Mouse (Mus musculus): ENCODE data around the gene Tspan31.

Gene Tspan31

DNA sequence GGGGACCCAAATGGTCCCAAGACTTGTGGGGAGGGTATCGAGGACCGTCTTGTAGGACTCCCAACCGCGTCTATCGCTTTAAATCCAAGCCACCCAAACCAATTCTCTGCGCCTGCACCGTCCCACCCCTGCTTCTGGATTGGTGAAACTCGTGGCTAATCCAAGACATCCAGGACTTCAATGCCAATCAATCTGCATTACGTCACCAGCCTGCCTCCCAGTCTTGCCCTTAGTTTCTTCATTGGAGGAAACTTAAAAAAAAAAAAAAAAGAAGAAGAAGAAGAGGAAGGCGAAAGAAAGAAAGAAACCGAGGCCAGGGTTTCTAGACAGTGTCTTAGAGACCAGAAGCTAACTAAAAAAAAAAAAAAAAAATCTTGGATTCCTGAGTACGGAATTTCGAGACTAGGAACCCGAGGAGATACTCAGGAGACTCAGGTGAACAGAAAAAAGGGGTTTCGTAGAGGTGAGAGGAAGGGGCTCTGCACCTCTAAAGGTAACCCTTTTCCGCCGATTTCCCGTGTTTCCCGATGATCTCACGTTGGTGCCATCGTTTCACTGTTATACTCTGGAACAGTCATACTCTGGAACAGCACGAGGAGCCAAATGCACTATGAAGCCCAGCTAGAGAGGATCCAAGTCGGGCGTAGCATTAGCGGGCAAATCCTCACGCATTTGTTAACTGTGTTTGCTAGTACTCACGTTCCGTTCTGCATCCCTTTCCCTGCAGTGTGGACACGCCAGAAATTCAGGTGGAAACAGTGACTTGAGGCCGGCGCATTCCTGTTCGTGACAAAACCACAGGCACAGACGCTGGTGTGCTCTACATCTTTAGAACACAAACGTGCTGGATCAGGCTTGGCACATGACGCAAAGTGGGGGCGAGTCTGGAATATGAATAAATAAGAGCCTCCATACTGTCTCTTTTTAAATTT lies at the start of gene Tspan31:
Gene Tspan31 (minus strand): TSS at position 75 of the 932 bp plus-strand sequence.
- in situ Hi-C loops (cut with MboI, MseI), result loop anchor here (5.0 to 25.0 kb wide), 2 partner anchors 37 to 592 kb away; partner anchors contain the start of genes Nab2 and Nemp1

GRCm38 (mm10) chr10:127119229-127119628 lies 49.2 kb upstream of the Tspan31 start:
- in situ Hi-C loops (cut with MboI, MseI), result loop anchor here (5.0 kb wide), 1 partner anchor 53 kb away; no protein-coding TSS in a partner anchor

DNA sequence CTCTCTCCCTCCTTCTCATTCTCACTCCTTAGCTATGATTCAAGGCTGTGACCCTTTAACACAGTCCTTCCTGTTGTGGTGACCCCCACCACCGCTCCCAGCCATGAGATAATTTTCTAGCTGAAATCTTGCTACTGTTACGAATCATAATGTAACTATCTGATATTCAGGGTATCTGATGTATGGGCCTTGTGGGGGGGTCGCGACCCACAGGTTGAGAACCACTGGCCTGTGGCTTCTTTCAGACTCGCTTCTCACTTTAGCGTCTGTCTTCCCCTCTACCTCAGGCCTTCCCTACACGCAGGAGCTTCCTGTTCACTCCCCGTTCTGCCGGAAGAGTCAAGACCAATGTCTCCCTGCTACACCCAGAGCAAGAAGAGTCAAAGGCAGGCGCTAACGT lies 48.4 kb upstream of the Tspan31 start:
- in situ Hi-C loops (cut with MboI, MseI), result loop anchor here (5.0 kb wide), 1 partner anchor 54 kb away; no protein-coding TSS in a partner anchor

DNA sequence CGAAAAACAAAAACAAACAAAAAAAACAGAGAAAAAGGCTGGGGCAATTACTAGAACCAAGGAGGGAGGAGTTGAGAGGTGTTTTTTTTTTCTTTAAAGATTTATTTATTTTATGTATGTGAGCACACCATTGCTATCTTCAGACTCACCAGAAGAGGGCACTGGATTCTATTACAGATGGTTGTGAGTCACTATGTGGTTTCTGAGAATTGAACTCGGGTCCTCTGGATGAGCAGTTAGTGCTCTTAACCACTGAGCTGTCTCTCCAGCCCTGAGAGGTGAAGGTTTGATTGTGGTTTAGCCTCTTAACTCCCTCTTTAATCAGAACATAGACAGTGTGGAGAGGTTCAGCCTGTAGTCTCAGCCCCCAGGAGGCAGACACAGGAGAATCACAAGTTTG lies 45.0 kb upstream of the Tspan31 start:
- in situ Hi-C loops (cut with MboI, MseI), result loop anchor here (5.0 kb wide), 1 partner anchor 57 kb away; no protein-coding TSS in a partner anchor

GRCm38 (mm10) chr10:127114408-127114807 lies 44.3 kb upstream of the Tspan31 start:
- in situ Hi-C loops (cut with MboI, MseI), result no loop called here

- in situ Hi-C loops (cut with MboI, MseI), result no loop called here
Measured at GRCm38 (mm10) chr10:127111001-127111887, 41.2 kb upstream of the Tspan31 start.

- in situ Hi-C loops (cut with MboI, MseI), result loop anchor here (5.0 kb wide), 1 partner anchor 36 kb away; the partner anchor contains the start of gene Tspan31
Measured at GRCm38 (mm10) chr10:127108262-127108583, 38.2 kb upstream of the Tspan31 start.

- in situ Hi-C loops (cut with MboI, MseI), result loop anchor here (5.0 kb wide), 1 partner anchor 35 kb away; the partner anchor contains the start of gene Tspan31
Measured at GRCm38 (mm10) chr10:127107563-127108261, 37.6 kb upstream of the Tspan31 start.

DNA sequence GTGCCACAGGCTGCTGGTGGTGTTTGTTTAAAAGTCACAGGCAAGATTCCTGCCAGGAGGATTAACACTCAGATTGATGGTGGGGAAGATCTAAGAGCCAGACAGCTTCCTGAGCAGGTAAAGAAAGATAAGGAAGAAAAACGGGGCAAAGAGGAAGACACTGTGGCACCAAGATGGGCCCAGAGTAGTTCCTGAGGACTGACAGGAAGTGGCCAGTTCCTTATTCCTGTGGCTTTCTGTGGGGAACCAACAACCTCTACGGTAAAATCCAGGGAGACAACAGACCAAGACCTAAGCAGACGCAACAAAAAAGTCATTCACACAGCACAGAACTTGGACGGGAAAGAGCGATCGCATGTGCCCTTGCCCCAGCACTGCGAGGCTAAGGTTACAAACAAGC lies 33.6 kb upstream of the Tspan31 start:
- in situ Hi-C loops (cut with MboI, MseI), result no loop called here

- in situ Hi-C loops (cut with MboI, MseI), result no loop called here
Measured at GRCm38 (mm10) chr10:127101151-127101550, 31.1 kb upstream of the Tspan31 start.

- in situ Hi-C loops (cut with MboI, MseI), result no loop called here
Measured at GRCm38 (mm10) chr10:127100414-127100813, 30.4 kb upstream of the Tspan31 start.

GRCm38 (mm10) chr10:127099868-127100267 lies 29.8 kb upstream of the Tspan31 start:
- in situ Hi-C loops (cut with MboI, MseI), result no loop called here

DNA sequence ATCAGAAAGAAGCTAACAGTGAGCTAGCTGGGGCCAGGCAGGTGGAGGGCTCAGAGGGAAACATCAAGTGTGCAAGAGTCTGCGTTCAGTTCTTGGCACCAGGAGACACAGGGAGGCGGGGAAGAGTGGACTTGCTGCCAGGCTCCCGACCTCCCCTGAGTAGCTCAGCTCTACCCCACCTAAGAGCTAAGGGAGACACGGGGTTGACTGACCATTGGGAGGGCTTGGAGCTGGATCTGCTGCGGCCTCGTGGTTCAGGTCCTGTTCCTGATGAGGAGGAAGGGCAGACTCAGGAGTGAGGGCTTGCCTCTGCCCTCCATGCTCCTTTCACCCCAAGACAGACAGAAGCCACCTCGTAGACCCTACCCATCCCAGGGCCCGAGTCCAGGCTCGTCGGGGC lies 29.1 kb upstream of the Tspan31 start:
- in situ Hi-C loops (cut with MboI, MseI), result no loop called here

GRCm38 (mm10) chr10:127098514-127098913 lies 28.4 kb upstream of the Tspan31 start:
- in situ Hi-C loops (cut with MboI, MseI), result no loop called here

GRCm38 (mm10) chr10:127094382-127094802 lies 24.3 kb upstream of the Tspan31 start:
- in situ Hi-C loops (cut with MboI, MseI), result no loop called here

GRCm38 (mm10) chr10:127092742-127093141 lies 22.7 kb upstream of the Tspan31 start:
- in situ Hi-C loops (cut with MboI, MseI), result no loop called here

- in situ Hi-C loops (cut with MboI, MseI), result no loop called here
Measured at GRCm38 (mm10) chr10:127091507-127092396, 21.7 kb upstream of the Tspan31 start.

GRCm38 (mm10) chr10:127090560-127091411 lies 20.7 kb upstream of the Tspan31 start:
- in situ Hi-C loops (cut with MboI, MseI), result no loop called here

DNA sequence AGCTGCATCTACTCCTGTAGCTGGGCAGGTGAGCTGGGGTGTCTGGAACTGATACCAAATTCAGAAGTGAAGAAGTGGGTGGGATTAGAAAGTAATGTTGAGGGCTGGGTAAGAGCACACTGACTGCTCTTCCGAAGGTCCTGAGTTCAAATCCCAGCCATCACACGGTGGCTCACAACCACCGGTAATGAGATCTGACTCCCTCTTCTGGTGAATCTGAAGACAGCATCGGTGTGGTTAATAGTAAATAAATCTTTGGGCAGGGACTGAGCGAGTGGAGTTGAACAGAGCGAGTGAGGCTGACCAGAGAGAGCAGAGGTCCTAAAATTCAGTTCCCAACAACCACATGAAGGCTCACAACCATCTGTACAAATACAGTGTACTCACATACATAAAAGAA lies 15.6 kb upstream of the Tspan31 start:
- in situ Hi-C loops (cut with MboI, MseI), result no loop called here
